Mouse (Mus musculus): ENCODE measurements around the gene Abhd11. TPM values are rescaled to one million over a fixed set of nuclear protein-coding genes. Genes with fewer than 3 reads are reported as not detected.

Abhd11 gene
- polyA plus RNA-seq, 1 experiment: 78.3 TPM

- H3K4me1 ChIP-seq (ENCODE audit: control insufficient read depth, insufficient read depth, low read length): no peaks in the 10 kb centered on the region
- H3K4me3 ChIP-seq (ENCODE audit: insufficient read depth, low read length): no peak overlapping the region
- no peak overlapping the region for H3K27ac ChIP-seq (ENCODE audit: insufficient read depth, low read length)
- TF ChIP-seq POLR2A (IDR thresholded peaks at IDR 0.05; ENCODE audit: extremely low read depth, insufficient read depth, low read length) (no peak), CTCF (IDR thresholded peaks at IDR 0.05; ENCODE audit: extremely low read depth, insufficient read depth, low read length) (no peak)
These were observed 35.9 kb upstream of the Abhd11 start for GRCm38 (mm10) chr5:134973081-134973480.

GRCm38 (mm10) chr5:134973526-134973925 is 35.4 kb upstream of the Abhd11 start:
- H3K4me3 ChIP-seq (ENCODE audit: insufficient read depth, low read length): no peak overlapping the region
- H3K4me1 ChIP-seq (ENCODE audit: control insufficient read depth, insufficient read depth, low read length): no peaks in the 10 kb centered on the region
- no peak for TF ChIP-seq POLR2A (IDR thresholded peaks at IDR 0.05; ENCODE audit: extremely low read depth, insufficient read depth, low read length)
- no peak for TF ChIP-seq CTCF (IDR thresholded peaks at IDR 0.05; ENCODE audit: extremely low read depth, insufficient read depth, low read length)
- no peak overlapping the region for H3K27ac ChIP-seq (ENCODE audit: insufficient read depth, low read length)

GRCm38 (mm10) chr5:134974294-134974693 is 34.7 kb upstream of the Abhd11 start:
- TF ChIP-seq CTCF (IDR thresholded peaks at IDR 0.05; ENCODE audit: extremely low read depth, insufficient read depth, low read length) (no peak), POLR2A (IDR thresholded peaks at IDR 0.05; ENCODE audit: extremely low read depth, insufficient read depth, low read length) (no peak)
- no peak overlapping the region for H3K27ac ChIP-seq (ENCODE audit: insufficient read depth, low read length)
- no peaks in the 10 kb centered on the region for H3K4me1 ChIP-seq (ENCODE audit: control insufficient read depth, insufficient read depth, low read length)
- no peak overlapping the region for H3K4me3 ChIP-seq (ENCODE audit: insufficient read depth, low read length)

GRCm38 (mm10) chr5:134974921-134975320 is 34.0 kb upstream of the Abhd11 start:
- no peaks in the 10 kb centered on the region for H3K4me1 ChIP-seq (ENCODE audit: control insufficient read depth, insufficient read depth, low read length)
- H3K27ac ChIP-seq (ENCODE audit: insufficient read depth, low read length): no peak overlapping the region
- no peak overlapping the region for H3K4me3 ChIP-seq (ENCODE audit: insufficient read depth, low read length)
- TF ChIP-seq POLR2A (IDR thresholded peaks at IDR 0.05; ENCODE audit: extremely low read depth, insufficient read depth, low read length) (no peak), CTCF (IDR thresholded peaks at IDR 0.05; ENCODE audit: extremely low read depth, insufficient read depth, low read length) (no peak)

GRCm38 (mm10) chr5:134976164-134976563 is 32.8 kb upstream of the Abhd11 start:
- no peak overlapping the region for H3K4me3 ChIP-seq (ENCODE audit: insufficient read depth, low read length)
- no peaks in the 10 kb centered on the region for H3K4me1 ChIP-seq (ENCODE audit: control insufficient read depth, insufficient read depth, low read length)
- no peak for TF ChIP-seq POLR2A (IDR thresholded peaks at IDR 0.05; ENCODE audit: extremely low read depth, insufficient read depth, low read length)
- TF ChIP-seq CTCF (IDR thresholded peaks at IDR 0.05; ENCODE audit: extremely low read depth, insufficient read depth, low read length): no peak
- H3K27ac ChIP-seq (ENCODE audit: insufficient read depth, low read length): no peak overlapping the region

GRCm38 (mm10) chr5:134976577-134977250 is 32.2 kb upstream of the Abhd11 start:
- TF ChIP-seq CTCF (IDR thresholded peaks at IDR 0.05; ENCODE audit: extremely low read depth, insufficient read depth, low read length) (no peak), POLR2A (IDR thresholded peaks at IDR 0.05; ENCODE audit: extremely low read depth, insufficient read depth, low read length) (no peak)
- no peak overlapping the region for H3K27ac ChIP-seq (ENCODE audit: insufficient read depth, low read length)
- H3K4me3 ChIP-seq (ENCODE audit: insufficient read depth, low read length): no peak overlapping the region
- no peaks in the 10 kb centered on the region for H3K4me1 ChIP-seq (ENCODE audit: control insufficient read depth, insufficient read depth, low read length)

- Histone ChIP-seq H3K4me3 (ENCODE audit: insufficient read depth, low read length) (no peak overlapping the region), H3K27ac (ENCODE audit: insufficient read depth, low read length) (no peak overlapping the region), H3K4me1 (ENCODE audit: control insufficient read depth, insufficient read depth, low read length) (no peaks in the 10 kb centered on the region)
- no peak for TF ChIP-seq POLR2A (IDR thresholded peaks at IDR 0.05; ENCODE audit: extremely low read depth, insufficient read depth, low read length)
- TF ChIP-seq CTCF (IDR thresholded peaks at IDR 0.05; ENCODE audit: extremely low read depth, insufficient read depth, low read length): no peak
These were observed 31.1 kb upstream of the Abhd11 start for GRCm38 (mm10) chr5:134977837-134978236.

- H3K4me1 ChIP-seq (ENCODE audit: control insufficient read depth, insufficient read depth, low read length): no peaks in the 10 kb centered on the region
- no peak for TF ChIP-seq CTCF (IDR thresholded peaks at IDR 0.05; ENCODE audit: extremely low read depth, insufficient read depth, low read length)
- no peak for TF ChIP-seq POLR2A (IDR thresholded peaks at IDR 0.05; ENCODE audit: extremely low read depth, insufficient read depth, low read length)
- no peak overlapping the region for H3K4me3 ChIP-seq (ENCODE audit: insufficient read depth, low read length)
- no peak overlapping the region for H3K27ac ChIP-seq (ENCODE audit: insufficient read depth, low read length)
These were observed 27.8 kb upstream of the Abhd11 start for GRCm38 (mm10) chr5:134981149-134981548.

GRCm38 (mm10) chr5:134983111-134983510 is 25.8 kb upstream of the Abhd11 start:
- no peaks in the 10 kb centered on the region for H3K4me1 ChIP-seq (ENCODE audit: control insufficient read depth, insufficient read depth, low read length)
- TF ChIP-seq CTCF (IDR thresholded peaks at IDR 0.05; ENCODE audit: extremely low read depth, insufficient read depth, low read length) (no peak), POLR2A (IDR thresholded peaks at IDR 0.05; ENCODE audit: extremely low read depth, insufficient read depth, low read length) (no peak)
- no peak overlapping the region for H3K27ac ChIP-seq (ENCODE audit: insufficient read depth, low read length)
- no peak overlapping the region for H3K4me3 ChIP-seq (ENCODE audit: insufficient read depth, low read length)

- no peak for TF ChIP-seq CTCF (IDR thresholded peaks at IDR 0.05; ENCODE audit: extremely low read depth, insufficient read depth, low read length)
- TF ChIP-seq POLR2A (IDR thresholded peaks at IDR 0.05; ENCODE audit: extremely low read depth, insufficient read depth, low read length): no peak
- Histone ChIP-seq H3K27ac (ENCODE audit: insufficient read depth, low read length) (no peak overlapping the region), H3K4me3 (ENCODE audit: insufficient read depth, low read length) (no peak overlapping the region), H3K4me1 (ENCODE audit: control insufficient read depth, insufficient read depth, low read length) (no peaks in the 10 kb centered on the region)
These were observed 25.2 kb upstream of the Abhd11 start for GRCm38 (mm10) chr5:134983771-134984170.
